Mouse (Mus musculus): Measurements from ENCODE around the gene Ushbp1. TPM values are rescaled to one million over a fixed set of nuclear protein-coding genes. Genes with fewer than 3 reads are reported as not detected.
A peak's percentile ranks its signal among the peaks of the same experiment; 100 is the strongest.

Ushbp1 gene
- polyA plus RNA-seq, 1 experiment from 2014 or later, result 7.4 TPM

- peaks cover 18% of the 10 kb centered on the region for H3K4me1 ChIP-seq
- no peaks in the 10 kb centered on the region for H3K9me3 ChIP-seq
- no peak overlapping the region for H3K27ac ChIP-seq
- no peaks in the 10 kb centered on the region for H3K27me3 ChIP-seq (replicated peaks)
- ATAC-seq (replicated peaks), result no peak
- peaks cover 5% of the 10 kb centered on the region; the same call in 1 of the 2 replicates for H3K36me3 ChIP-seq (replicated peaks)
- 91% methylated on average over 8 of the region's 8 CpGs for WGBS
- no peak overlapping the region for H3K4me3 ChIP-seq
- no peak overlapping the region for H3K4me2 ChIP-seq
- H3K9ac ChIP-seq, result no peak overlapping the region
Observed at GRCm38 (mm10) chr8:71404011-71404410, 8.4 kb upstream of the Ushbp1 start.

DNA sequence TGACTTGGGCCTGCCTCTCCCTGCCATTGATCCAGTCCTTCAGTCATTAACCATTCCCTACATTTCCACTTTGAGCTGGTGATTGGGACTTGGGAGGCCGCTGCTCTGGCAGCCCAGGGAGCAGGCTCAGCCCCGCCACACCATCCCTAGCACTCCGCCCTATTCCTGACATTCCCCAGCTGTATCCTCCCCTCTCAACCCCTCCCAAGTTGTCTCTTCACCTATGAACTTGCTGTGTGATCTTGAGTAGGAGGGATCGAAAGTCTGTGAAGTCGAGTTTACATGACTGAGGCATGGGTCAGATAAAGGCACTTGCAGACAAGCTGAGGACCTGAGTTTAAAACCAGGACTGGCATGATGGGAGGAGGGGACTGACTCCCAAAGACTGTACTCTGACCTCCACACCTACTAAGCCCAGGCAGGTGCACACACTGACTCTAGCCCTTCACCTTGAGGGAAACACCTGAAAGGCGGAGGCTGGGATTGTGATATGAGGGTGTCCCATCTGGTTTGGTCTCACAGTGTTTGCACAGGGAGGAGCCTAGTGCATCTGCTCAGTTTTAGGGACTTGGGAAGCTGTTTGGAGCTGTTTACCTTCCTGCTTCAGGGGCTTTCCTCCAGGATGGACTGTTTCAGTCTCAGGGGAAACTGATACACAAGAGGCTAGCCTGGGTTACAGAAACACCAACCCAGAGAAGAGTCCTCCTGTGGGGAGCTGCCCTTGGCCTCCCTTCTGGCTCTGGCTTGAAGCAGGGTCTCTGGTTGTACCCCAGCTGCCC is 7.7 kb upstream of the Ushbp1 start:
- peaks cover 18% of the 10 kb centered on the region for H3K4me1 ChIP-seq
- H3K4me2 ChIP-seq, result no peak overlapping the region
- no peaks in the 10 kb centered on the region for H3K27me3 ChIP-seq (replicated peaks)
- no peak overlapping the region for H3K9ac ChIP-seq
- ATAC-seq (replicated peaks), result no peak
- 90% methylated on average over 6 of the region's 6 CpGs for WGBS
- peaks cover 10% of the 10 kb centered on the region; the same call in 1 of the 2 replicates for H3K36me3 ChIP-seq (replicated peaks)
- H3K27ac ChIP-seq, result no peak overlapping the region
- no peak overlapping the region for H3K4me3 ChIP-seq
- H3K9me3 ChIP-seq, result no peaks in the 10 kb centered on the region

- peaks cover 11% of the 10 kb centered on the region; the same call in 1 of the 2 replicates for H3K36me3 ChIP-seq (replicated peaks)
- H3K9ac ChIP-seq, result no peak overlapping the region
- peaks cover 22% of the 10 kb centered on the region for H3K4me1 ChIP-seq
- H3K27me3 ChIP-seq (replicated peaks), result no peaks in the 10 kb centered on the region
- ATAC-seq (replicated peaks), result no peak
- no peak overlapping the region for H3K27ac ChIP-seq
- no peaks in the 10 kb centered on the region for H3K9me3 ChIP-seq
- H3K4me3 ChIP-seq, result no peak overlapping the region
- H3K4me2 ChIP-seq, result no peak overlapping the region
- whole genome bisulfite sequencing, result 83% methylated on average over 9 of the region's 9 CpGs
Observed at GRCm38 (mm10) chr8:71402446-71402964, 6.9 kb upstream of the Ushbp1 start.

DNA sequence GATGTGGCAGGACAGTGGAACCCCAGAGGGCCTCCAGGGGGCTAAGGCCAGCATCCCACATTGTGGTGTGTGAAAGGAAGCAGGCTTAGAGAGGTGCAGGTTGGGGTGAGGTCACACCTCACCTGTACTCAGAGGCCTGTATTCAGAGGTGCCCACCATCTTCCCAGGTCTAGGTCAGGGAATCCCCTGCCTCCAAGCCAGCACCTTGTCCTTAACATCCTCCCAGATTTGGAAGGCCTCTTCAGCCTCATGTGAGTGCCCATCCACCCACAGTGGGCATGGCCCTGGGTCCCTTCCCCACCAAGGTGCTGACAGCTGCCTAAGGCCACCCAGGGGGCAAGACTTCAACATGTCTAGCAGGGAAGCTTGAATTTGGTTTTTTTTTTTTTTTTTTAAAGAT is 5.9 kb upstream of the Ushbp1 start:
- Histone ChIP-seq H3K9me3 (no peaks in the 10 kb centered on the region), H3K4me1 (peaks cover 21% of the 10 kb centered on the region), H3K4me3 (no peak overlapping the region), H3K27me3 (replicated peaks) (no peaks in the 10 kb centered on the region), H3K4me2 (no peak overlapping the region), H3K36me3 (replicated peaks) (peaks cover 11% of the 10 kb centered on the region; the same call in 1 of the 2 replicates), H3K27ac (no peak overlapping the region), H3K9ac (no peak overlapping the region)
- ATAC-seq (replicated peaks), result no peak

DNA sequence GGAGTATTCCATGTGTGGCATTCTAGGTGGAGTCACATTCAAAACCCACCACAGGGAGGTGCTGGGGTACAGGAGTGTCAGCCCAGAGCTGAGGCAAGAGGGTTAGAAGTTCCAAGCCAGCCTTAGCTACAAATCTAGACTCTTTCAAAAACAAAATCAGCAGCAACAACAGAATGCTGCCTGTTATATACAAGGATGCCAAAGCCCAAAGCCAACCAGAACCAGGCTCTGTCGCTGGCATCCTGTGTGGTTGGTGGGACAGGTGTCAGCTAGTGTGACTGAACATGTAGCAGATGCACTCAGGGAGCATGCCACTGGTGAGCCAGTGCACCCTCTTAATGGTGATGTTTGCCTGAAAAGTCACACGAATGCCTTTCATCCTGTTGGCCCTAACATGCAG is 5.2 kb upstream of the Ushbp1 start:
- no peaks in the 10 kb centered on the region for H3K9me3 ChIP-seq
- no peak for ATAC-seq (replicated peaks)

DNA sequence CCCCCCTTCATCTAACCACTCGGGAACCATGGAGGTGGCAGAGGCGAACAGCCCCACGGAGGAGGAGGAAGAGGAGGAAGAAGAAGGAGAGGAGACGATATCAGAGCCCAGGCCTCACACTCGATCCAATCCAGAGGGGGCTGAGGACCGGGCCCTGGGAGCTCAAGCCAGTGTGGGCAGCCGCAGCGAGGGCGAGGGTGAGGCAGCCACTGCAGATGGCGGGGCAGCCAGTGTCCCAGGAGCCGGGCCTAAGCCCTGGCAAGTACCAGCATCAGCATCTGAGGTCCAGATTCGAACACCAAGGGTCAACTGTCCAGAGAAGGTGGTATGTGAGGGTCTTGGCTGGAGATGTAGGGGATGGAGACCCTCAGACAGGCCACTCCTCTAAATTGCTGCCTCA is 2.1 kb upstream of the Ushbp1 start:
- peaks cover 11% of the 10 kb centered on the region; the same call in 1 of the 2 replicates for H3K36me3 ChIP-seq (replicated peaks)
- H3K27me3 ChIP-seq (replicated peaks), result no peaks in the 10 kb centered on the region
- 87% methylated on average over 12 of the region's 12 CpGs for WGBS
- H3K4me1 ChIP-seq, result peaks cover 13% of the 10 kb centered on the region
- no peak overlapping the region for H3K9ac ChIP-seq
- H3K4me2 ChIP-seq, result peak overlapping the region; percentile 89
- ATAC-seq (replicated peaks), result no peak
- no peaks in the 10 kb centered on the region for H3K9me3 ChIP-seq
- no peak overlapping the region for H3K27ac ChIP-seq
- peak overlapping the region; percentile 75 for H3K4me3 ChIP-seq

More for the DNA sequence above, 5.2 kb upstream of the Ushbp1 start:
- 94% methylated on average over 2 of the region's 2 CpGs for WGBS
- Histone ChIP-seq H3K27me3 (replicated peaks) (no peaks in the 10 kb centered on the region), H3K27ac (no peak overlapping the region), H3K4me2 (no peak overlapping the region), H3K36me3 (replicated peaks) (peaks cover 11% of the 10 kb centered on the region; the same call in 1 of the 2 replicates), H3K9ac (no peak overlapping the region), H3K4me3 (no peak overlapping the region), H3K4me1 (peaks cover 19% of the 10 kb centered on the region)

GRCm38 (mm10) chr8:71396639-71397305 is 1.2 kb upstream of the Ushbp1 start, which contains the start of gene Babam1:
Babam1 (plus strand) TSS chr8:71396861.
- Histone ChIP-seq H3K9me3 (no peaks in the 10 kb centered on the region), H3K36me3 (replicated peaks) (peaks cover 11% of the 10 kb centered on the region; the same call in 1 of the 2 replicates), H3K4me2 (peak within 1 kb of the TSS; percentile 89), H3K4me3 (peak within 1 kb of the TSS; percentile 75), H3K27ac (peak within 1 kb of the TSS; percentile 73), H3K9ac (peak within 1 kb of the TSS; percentile 55), H3K27me3 (replicated peaks) (no peaks in the 10 kb centered on the region), H3K4me1 (peaks cover 13% of the 10 kb centered on the region)
- ATAC-seq (replicated peaks), result peak; percentile 98
- under 1% methylated on average over 34 of the region's 34 CpGs for WGBS

GRCm38 (mm10) chr8:71395071-71395470 is 531 bp downstream of the Ushbp1 start:
- H3K27me3 ChIP-seq (replicated peaks), result no peaks in the 10 kb centered on the region
- H3K4me1 ChIP-seq, result peaks cover 13% of the 10 kb centered on the region
- peaks cover 11% of the 10 kb centered on the region; the same call in 1 of the 2 replicates for H3K36me3 ChIP-seq (replicated peaks)
- H3K4me2 ChIP-seq, result no peak overlapping the region
- no peak overlapping the region for H3K27ac ChIP-seq
- 88% methylated on average over 10 of the region's 10 CpGs for WGBS
- H3K9ac ChIP-seq, result no peak overlapping the region
- ATAC-seq (replicated peaks), result no peak
- H3K4me3 ChIP-seq, result no peak overlapping the region
- H3K9me3 ChIP-seq, result no peaks in the 10 kb centered on the region

- Histone ChIP-seq H3K4me3 (no peak overlapping the region), H3K9me3 (no peaks in the 10 kb centered on the region), H3K4me1 (peaks cover 13% of the 10 kb centered on the region), H3K36me3 (replicated peaks) (peaks cover 8% of the 10 kb centered on the region; the same call in 1 of the 2 replicates), H3K4me2 (no peak overlapping the region), H3K27ac (no peak overlapping the region), H3K27me3 (replicated peaks) (no peaks in the 10 kb centered on the region), H3K9ac (no peak overlapping the region)
- ATAC-seq (replicated peaks), result no peak
- WGBS, result 76% methylated on average over 7 of the region's 7 CpGs
Observed at GRCm38 (mm10) chr8:71394481-71394880, 1.1 kb downstream of the Ushbp1 start.

DNA sequence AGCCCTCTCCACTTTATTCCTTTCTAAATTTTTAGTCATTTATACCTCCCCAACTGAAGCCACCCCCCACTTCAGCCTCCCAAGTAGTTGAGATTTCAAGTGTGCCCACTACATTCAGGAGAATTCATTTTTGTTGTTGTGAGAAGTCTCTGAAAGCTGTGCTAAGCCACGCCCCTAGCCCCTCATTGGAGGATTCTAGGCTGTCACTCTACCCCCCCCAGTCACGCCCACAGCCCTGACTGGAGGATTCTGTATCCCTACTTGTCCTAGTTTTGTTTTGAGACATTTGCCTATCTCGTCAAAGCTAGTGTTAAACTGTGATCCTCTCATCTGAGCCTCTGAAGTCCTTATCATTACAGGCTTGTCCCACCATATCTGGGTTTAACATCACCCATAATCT is 2.7 kb downstream of the Ushbp1 start:
- peaks cover 13% of the 10 kb centered on the region for H3K4me1 ChIP-seq
- H3K36me3 ChIP-seq (replicated peaks), result no peaks in the 10 kb centered on the region
- no peak overlapping the region for H3K4me2 ChIP-seq
- H3K27ac ChIP-seq, result no peak overlapping the region
- H3K9me3 ChIP-seq, result no peaks in the 10 kb centered on the region
- 14% methylated on average over 3 of the region's 3 CpGs for WGBS
- H3K27me3 ChIP-seq (replicated peaks), result no peaks in the 10 kb centered on the region
- no peak for ATAC-seq (replicated peaks)
- H3K9ac ChIP-seq, result no peak overlapping the region
- H3K4me3 ChIP-seq, result no peak overlapping the region

DNA sequence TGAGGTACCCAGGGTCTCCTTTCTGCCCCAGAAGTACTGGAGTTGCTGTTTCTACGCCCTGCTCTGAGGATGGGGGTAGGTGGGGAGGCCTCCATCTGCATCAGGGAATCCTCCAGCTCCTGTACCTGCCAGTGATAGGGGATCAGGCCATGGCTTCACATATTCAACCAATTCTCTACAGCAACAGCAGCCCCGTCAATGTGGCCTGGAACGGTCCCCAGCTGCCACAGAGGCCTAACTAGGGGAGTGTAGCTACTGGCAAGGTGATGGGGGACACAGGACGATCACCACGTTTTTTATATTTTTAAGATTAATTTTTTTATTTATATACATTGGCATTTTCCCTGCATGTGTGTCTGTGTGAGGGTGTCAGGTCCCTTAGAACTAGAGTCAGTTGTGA is 3.2 kb downstream of the Ushbp1 start:
- Histone ChIP-seq H3K4me3 (no peak overlapping the region), H3K27ac (no peak overlapping the region), H3K27me3 (replicated peaks) (no peaks in the 10 kb centered on the region), H3K9me3 (no peaks in the 10 kb centered on the region), H3K9ac (no peak overlapping the region), H3K4me1 (peaks cover 8% of the 10 kb centered on the region), H3K4me2 (no peak overlapping the region), H3K36me3 (replicated peaks) (no peaks in the 10 kb centered on the region)
- no peak for ATAC-seq (replicated peaks)
- 75% methylated on average over 5 of the region's 5 CpGs for WGBS

- H3K9me3 ChIP-seq, result no peaks in the 10 kb centered on the region
- no peak for ATAC-seq (replicated peaks)
Observed at GRCm38 (mm10) chr8:71391696-71392095, 3.9 kb downstream of the Ushbp1 start.

More at GRCm38 (mm10) chr8:71391696-71392095, 3.9 kb downstream of the Ushbp1 start:
- Histone ChIP-seq H3K36me3 (replicated peaks) (no peaks in the 10 kb centered on the region), H3K4me1 (0 out of 2 replicates have a peak, but pooled peaks cover 4% of the 10 kb centered on the region), H3K4me2 (no peak overlapping the region), H3K4me3 (no peak overlapping the region), H3K9ac (no peak overlapping the region), H3K27ac (no peak overlapping the region), H3K27me3 (replicated peaks) (no peaks in the 10 kb centered on the region)
- WGBS, result 95% methylated on average over 2 of the region's 2 CpGs
